Mouse (Mus musculus): ENCODE data around the gene Cct3. TPM values are rescaled to one million over a fixed set of nuclear protein-coding genes. Genes with fewer than 3 reads are reported as not detected.

Gene Cct3
- polyA plus RNA-seq, 1 experiment from 2014 or later, result 447 TPM

GRCm38 (mm10) chr3:88339006-88339405 lies 42.1 kb downstream of the Cct3 start:
- Histone ChIP-seq H3K4me3 (ENCODE audit: low read length) (no peak overlapping the region), H3K9ac (ENCODE audit: low read length) (no peak overlapping the region), H3K27me3 (ENCODE audit: control insufficient read depth, insufficient read depth, low read depth, low read length) (no peaks in the 10 kb centered on the region), H3K36me3 (ENCODE audit: control insufficient read depth, insufficient read depth, low read length) (peaks cover 24% of the 10 kb centered on the region), H3K4me1 (replicated peaks; ENCODE audit: control insufficient read depth, insufficient read depth, low read length) (peaks cover 16% of the 10 kb centered on the region), H3K9me3 (ENCODE audit: control insufficient read depth, low read length) (no peaks in the 10 kb centered on the region), H3K27ac (ENCODE audit: low read length) (no peak overlapping the region), H3K4me2 (ENCODE audit: low read depth, low read length) (no peak overlapping the region)
- ATAC-seq (ENCODE audit: low read depth), result no peak
- whole genome bisulfite sequencing, result 58% methylated on average over 3 of the region's 3 CpGs

- H3K9ac ChIP-seq (ENCODE audit: low read length), result no peak overlapping the region
- H3K27me3 ChIP-seq (ENCODE audit: control insufficient read depth, insufficient read depth, low read depth, low read length), result no peaks in the 10 kb centered on the region
- WGBS, result 77% methylated on average over 13 of the region's 13 CpGs
- H3K4me2 ChIP-seq (ENCODE audit: low read depth, low read length), result no peak overlapping the region
- H3K27ac ChIP-seq (ENCODE audit: low read length), result no peak overlapping the region
- ATAC-seq (ENCODE audit: low read depth), result no peak
- no peak overlapping the region for H3K4me3 ChIP-seq (ENCODE audit: low read length)
- peaks cover 81% of the 10 kb centered on the region for H3K36me3 ChIP-seq (ENCODE audit: control insufficient read depth, insufficient read depth, low read length)
- no peaks in the 10 kb centered on the region for H3K4me1 ChIP-seq (replicated peaks; ENCODE audit: control insufficient read depth, insufficient read depth, low read length)
- no peaks in the 10 kb centered on the region for H3K9me3 ChIP-seq (ENCODE audit: control insufficient read depth, low read length)
These were observed 53.8 kb downstream of the Cct3 start for GRCm38 (mm10) chr3:88350732-88351131.

GRCm38 (mm10) chr3:88352907-88353306 lies 56.0 kb downstream of the Cct3 start:
- Histone ChIP-seq H3K36me3 (ENCODE audit: control insufficient read depth, insufficient read depth, low read length) (peaks cover 77% of the 10 kb centered on the region), H3K9me3 (ENCODE audit: control insufficient read depth, low read length) (no peaks in the 10 kb centered on the region), H3K27ac (ENCODE audit: low read length) (no peak overlapping the region), H3K27me3 (ENCODE audit: control insufficient read depth, insufficient read depth, low read depth, low read length) (no peaks in the 10 kb centered on the region), H3K4me1 (replicated peaks; ENCODE audit: control insufficient read depth, insufficient read depth, low read length) (no peaks in the 10 kb centered on the region), H3K9ac (ENCODE audit: low read length) (no peak overlapping the region), H3K4me3 (ENCODE audit: low read length) (no peak overlapping the region), H3K4me2 (ENCODE audit: low read depth, low read length) (no peak overlapping the region)
- WGBS, result 85% methylated on average over 9 of the region's 9 CpGs
- ATAC-seq (ENCODE audit: low read depth), result 0 out of 2 replicates have a peak, but pooled peaks have one; percentile 20

GRCm38 (mm10) chr3:88354396-88355165 lies 57.7 kb downstream of the Cct3 start:
- no peak overlapping the region for H3K4me3 ChIP-seq (ENCODE audit: low read length)
- H3K27ac ChIP-seq (ENCODE audit: low read length), result no peak overlapping the region
- ATAC-seq (ENCODE audit: low read depth), result no peak
- H3K9ac ChIP-seq (ENCODE audit: low read length), result no peak overlapping the region
- H3K9me3 ChIP-seq (ENCODE audit: control insufficient read depth, low read length), result no peaks in the 10 kb centered on the region
- H3K27me3 ChIP-seq (ENCODE audit: control insufficient read depth, insufficient read depth, low read depth, low read length), result no peaks in the 10 kb centered on the region
- H3K4me2 ChIP-seq (ENCODE audit: low read depth, low read length), result no peak overlapping the region
- WGBS, result 88% methylated on average over 8 of the region's 8 CpGs
- H3K4me1 ChIP-seq (replicated peaks; ENCODE audit: control insufficient read depth, insufficient read depth, low read length), result no peaks in the 10 kb centered on the region
- H3K36me3 ChIP-seq (ENCODE audit: control insufficient read depth, insufficient read depth, low read length), result peaks cover 78% of the 10 kb centered on the region

GRCm38 (mm10) chr3:88359584-88359983 lies 62.7 kb downstream of the Cct3 start:
- Histone ChIP-seq H3K9ac (ENCODE audit: low read length) (no peak overlapping the region), H3K4me2 (ENCODE audit: low read depth, low read length) (no peak overlapping the region), H3K4me1 (replicated peaks; ENCODE audit: control insufficient read depth, insufficient read depth, low read length) (peaks cover 9% of the 10 kb centered on the region), H3K4me3 (ENCODE audit: low read length) (no peak overlapping the region), H3K27ac (ENCODE audit: low read length) (no peak overlapping the region), H3K9me3 (ENCODE audit: control insufficient read depth, low read length) (no peaks in the 10 kb centered on the region), H3K36me3 (ENCODE audit: control insufficient read depth, insufficient read depth, low read length) (peaks cover 62% of the 10 kb centered on the region), H3K27me3 (ENCODE audit: control insufficient read depth, insufficient read depth, low read depth, low read length) (no peaks in the 10 kb centered on the region)
- 74% methylated on average over 5 of the region's 5 CpGs for WGBS
- ATAC-seq (ENCODE audit: low read depth), result no peak

- Histone ChIP-seq H3K36me3 (ENCODE audit: control insufficient read depth, insufficient read depth, low read length) (peaks cover 59% of the 10 kb centered on the region), H3K27ac (ENCODE audit: low read length) (no peak overlapping the region), H3K9ac (ENCODE audit: low read length) (no peak overlapping the region), H3K4me3 (ENCODE audit: low read length) (no peak overlapping the region), H3K9me3 (ENCODE audit: control insufficient read depth, low read length) (no peaks in the 10 kb centered on the region), H3K4me1 (replicated peaks; ENCODE audit: control insufficient read depth, insufficient read depth, low read length) (peaks cover 13% of the 10 kb centered on the region), H3K4me2 (ENCODE audit: low read depth, low read length) (no peak overlapping the region), H3K27me3 (ENCODE audit: control insufficient read depth, insufficient read depth, low read depth, low read length) (no peaks in the 10 kb centered on the region; the same call in 1 of the 2 replicates)
- no peak for ATAC-seq (ENCODE audit: low read depth)
- 60% methylated on average over 3 of the region's 3 CpGs for WGBS
These were observed 63.1 kb downstream of the Cct3 start for GRCm38 (mm10) chr3:88359989-88360388.

- Histone ChIP-seq H3K9ac (ENCODE audit: low read length) (no peak overlapping the region), H3K4me2 (ENCODE audit: low read depth, low read length) (no peak overlapping the region), H3K4me3 (ENCODE audit: low read length) (no peak overlapping the region), H3K36me3 (ENCODE audit: control insufficient read depth, insufficient read depth, low read length) (peaks cover 47% of the 10 kb centered on the region), H3K27ac (ENCODE audit: low read length) (no peak overlapping the region), H3K9me3 (ENCODE audit: control insufficient read depth, low read length) (no peaks in the 10 kb centered on the region), H3K4me1 (replicated peaks; ENCODE audit: control insufficient read depth, insufficient read depth, low read length) (peaks cover 13% of the 10 kb centered on the region), H3K27me3 (ENCODE audit: control insufficient read depth, insufficient read depth, low read depth, low read length) (peaks cover 7% of the 10 kb centered on the region)
- WGBS, result 64% methylated on average over 6 of the region's 6 CpGs
- ATAC-seq (ENCODE audit: low read depth), result no peak
These were observed 64.2 kb downstream of the Cct3 start for GRCm38 (mm10) chr3:88361096-88361495.

GRCm38 (mm10) chr3:88361612-88362313 lies 64.8 kb downstream of the Cct3 start:
- Histone ChIP-seq H3K36me3 (ENCODE audit: control insufficient read depth, insufficient read depth, low read length) (peaks cover 41% of the 10 kb centered on the region), H3K4me1 (replicated peaks; ENCODE audit: control insufficient read depth, insufficient read depth, low read length) (peaks cover 13% of the 10 kb centered on the region), H3K4me3 (ENCODE audit: low read length) (no peak overlapping the region), H3K9me3 (ENCODE audit: control insufficient read depth, low read length) (no peaks in the 10 kb centered on the region), H3K9ac (ENCODE audit: low read length) (no peak overlapping the region), H3K4me2 (ENCODE audit: low read depth, low read length) (no peak overlapping the region), H3K27me3 (ENCODE audit: control insufficient read depth, insufficient read depth, low read depth, low read length) (peaks cover 8% of the 10 kb centered on the region), H3K27ac (ENCODE audit: low read length) (no peak overlapping the region)
- WGBS, result 82% methylated on average over 2 of the region's 2 CpGs
- ATAC-seq (ENCODE audit: low read depth), result no peak

GRCm38 (mm10) chr3:88363700-88364099 lies 66.8 kb downstream of the Cct3 start:
- Histone ChIP-seq H3K36me3 (ENCODE audit: control insufficient read depth, insufficient read depth, low read length) (peaks cover 30% of the 10 kb centered on the region), H3K4me2 (ENCODE audit: low read depth, low read length) (no peak overlapping the region), H3K9ac (ENCODE audit: low read length) (no peak overlapping the region; the same call in 1 of the 2 replicates), H3K4me1 (replicated peaks; ENCODE audit: control insufficient read depth, insufficient read depth, low read length) (peaks cover 13% of the 10 kb centered on the region), H3K27ac (ENCODE audit: low read length) (0 out of 2 replicates have a peak overlapping the region, but pooled peaks have one; percentile 37), H3K4me3 (ENCODE audit: low read length) (no peak overlapping the region), H3K27me3 (ENCODE audit: control insufficient read depth, insufficient read depth, low read depth, low read length) (peaks cover 8% of the 10 kb centered on the region), H3K9me3 (ENCODE audit: control insufficient read depth, low read length) (no peaks in the 10 kb centered on the region)
- WGBS, result 48% methylated on average over 4 of the region's 4 CpGs
- ATAC-seq (ENCODE audit: low read depth), result peak; percentile 4; the same call in 1 of the 2 replicates
